Mouse (Mus musculus) lung, embryonic 16.5 days (tissue): Measurements from ENCODE around the gene Stpg2. TPM values are rescaled to one million over a fixed set of nuclear protein-coding genes. Genes with fewer than 3 reads are reported as not detected.
"Not testable (repeated sequence)": the region's sequence is repeated elsewhere in the genome, so short reads cannot be mapped to it uniquely, and the experiment has no call there.

Experiments used
- ATAC-seq: fragments of 200-750 bp; cut with Nextera tagmentation; 2 replicates; pipeline ENCODE4 v1.8.0; 2017; ENCODE audit warnings: low read depth, mild to moderate bottlenecking, moderate library complexity
- H3K27ac ChIP-seq: fragments of 300-500 bp; sonication (generic); 2 replicates; pipeline ENCODE4 v1.5.1; 2014; ENCODE audit warnings: mild to moderate bottlenecking, control low read depth, low read length
- H3K27me3 ChIP-seq: fragments of 300-500 bp; sonication (generic); 2 replicates; pipeline ENCODE4 v1.6.1; 2014; ENCODE audit warnings: low read depth, low read length, mixed read lengths; ENCODE audit not compliant: control insufficient read depth, insufficient read depth
- H3K36me3 ChIP-seq: fragments of 300-500 bp; sonication (generic); 2 replicates; pipeline ENCODE4 v1.6.1; 2014; ENCODE audit warnings: low read length; ENCODE audit not compliant: control insufficient read depth, insufficient read depth
- H3K4me1 ChIP-seq: fragments of 300-500 bp; sonication (generic); replicated peaks from 2 replicates; pipeline ENCODE4 v1.6.1; 2014; ENCODE audit warnings: low read length, mixed read lengths; ENCODE audit not compliant: control insufficient read depth, insufficient read depth
- H3K4me2 ChIP-seq: fragments of 300-500 bp; sonication (generic); 2 replicates; pipeline ENCODE4 v1.6.1; 2014; ENCODE audit warnings: low read depth, low read length, control low read depth
- H3K4me3 ChIP-seq: fragments of 300-500 bp; sonication (generic); 2 replicates; pipeline ENCODE4 v1.5.1; 2014; ENCODE audit warnings: mild to moderate bottlenecking, low read length, control low read depth
- H3K9ac ChIP-seq: fragments of 300-500 bp; sonication (generic); 2 replicates; pipeline ENCODE4 v1.6.1; 2014; ENCODE audit warnings: low read length, control low read depth
- H3K9me3 ChIP-seq: fragments of 300-500 bp; sonication (generic); 2 replicates; pipeline ENCODE4 v1.6.1; 2016; ENCODE audit warnings: low read length; ENCODE audit not compliant: control insufficient read depth
- WGBS: fragments of 180-500 bp; shearing (Covaris S2); extraction: QIAGEN DNeasy Blood & Tissue Kit; methylation state at CpG from one replicate; pipeline ENCODE4 v1.1.7; 2014; 5-methylcytosine and 5-hydroxymethylcytosine counted together
- polyA plus RNA-seq: library from polyadenylated mRNA; unstranded; fragments of >200 nt; fragmentation: Nextera tagmentation; extraction: Ambion mirVana; gene quantifications from 2 replicates; pipeline ENCODE4 v1.2.1, GENCODE M21; 2015

Stpg2 gene
- polyA plus RNA-seq, 1 experiment from 2014 or later, result not detected

GRCm38 (mm10) chr3:139665047-139665446, 459.6 kb downstream of the Stpg2 start:
- Histone ChIP-seq H3K4me3 (no peak overlapping the region), H3K27ac (no peak overlapping the region), H3K9ac (no peak overlapping the region), H3K4me1 (no peaks in the 10 kb centered on the region), H3K27me3 (no peaks in the 10 kb centered on the region), H3K4me2 (no peak overlapping the region), H3K36me3 (no peaks in the 10 kb centered on the region), H3K9me3 (no peaks in the 10 kb centered on the region)
- ATAC-seq, result no peak
- WGBS, result 96% methylated on average over 3 of the region's 3 CpGs

GRCm38 (mm10) chr3:139676192-139676591, 470.7 kb downstream of the Stpg2 start:
- Histone ChIP-seq H3K4me3 (no peak overlapping the region), H3K9me3 (no peaks in the 10 kb centered on the region), H3K9ac (no peak overlapping the region), H3K4me1 (no peaks in the 10 kb centered on the region), H3K4me2 (no peak overlapping the region), H3K27ac (no peak overlapping the region), H3K36me3 (no peaks in the 10 kb centered on the region), H3K27me3 (no peaks in the 10 kb centered on the region)
- 19% methylated on average over 3 of the region's 3 CpGs for WGBS
- ATAC-seq, result no peak

GRCm38 (mm10) chr3:139676723-139677122, 471.2 kb downstream of the Stpg2 start:
- Histone ChIP-seq H3K36me3 (no peaks in the 10 kb centered on the region), H3K27ac (no peak overlapping the region), H3K4me2 (no peak overlapping the region), H3K9me3 (no peaks in the 10 kb centered on the region), H3K4me1 (no peaks in the 10 kb centered on the region), H3K27me3 (no peaks in the 10 kb centered on the region), H3K9ac (no peak overlapping the region), H3K4me3 (no peak overlapping the region)
- ATAC-seq, result no peak
- 76% methylated on average over 1 of the region's 1 CpGs for WGBS

GRCm38 (mm10) chr3:139704238-139704637, 498.7 kb downstream of the Stpg2 start:
- H3K27ac ChIP-seq, H3K36me3 ChIP-seq, H3K4me2 ChIP-seq, ATAC-seq, H3K9me3 ChIP-seq, H3K27me3 ChIP-seq, H3K9ac ChIP-seq, H3K4me3 ChIP-seq, H3K4me1 ChIP-seq: not testable (repeated sequence)
- 86% methylated on average over 3 of the region's 3 CpGs for WGBS

- not testable (repeated sequence) for ATAC-seq
- WGBS, result 69% methylated on average over 4 of the region's 4 CpGs
Observed at GRCm38 (mm10) chr3:139707396-139707795, 501.9 kb downstream of the Stpg2 start.

GRCm38 (mm10) chr3:139709794-139710193, 504.3 kb downstream of the Stpg2 start:
- Histone ChIP-seq H3K4me1 (no peaks in the 10 kb centered on the region), H3K27me3 (no peaks in the 10 kb centered on the region), H3K36me3 (no peaks in the 10 kb centered on the region), H3K9ac (no peak overlapping the region), H3K4me2 (no peak overlapping the region), H3K9me3 (no peaks in the 10 kb centered on the region), H3K4me3 (no peak overlapping the region), H3K27ac (no peak overlapping the region)
- WGBS, result 77% methylated on average over 4 of the region's 4 CpGs
- no peak for ATAC-seq

More at GRCm38 (mm10) chr3:139707396-139707795, 501.9 kb downstream of the Stpg2 start:
- H3K4me1 ChIP-seq, H3K9ac ChIP-seq, H3K27me3 ChIP-seq, H3K36me3 ChIP-seq, H3K9me3 ChIP-seq, H3K27ac ChIP-seq, H3K4me2 ChIP-seq, H3K4me3 ChIP-seq: not testable (repeated sequence)

- Histone ChIP-seq H3K9me3 (no peaks in the 10 kb centered on the region), H3K4me2 (no peak overlapping the region), H3K4me1 (no peaks in the 10 kb centered on the region), H3K27ac (no peak overlapping the region), H3K36me3 (no peaks in the 10 kb centered on the region), H3K27me3 (no peaks in the 10 kb centered on the region), H3K9ac (no peak overlapping the region), H3K4me3 (no peak overlapping the region)
- no peak for ATAC-seq
- 86% methylated on average over 7 of the region's 7 CpGs for WGBS
Observed at GRCm38 (mm10) chr3:139728751-139729150, 523.3 kb downstream of the Stpg2 start.

- Histone ChIP-seq H3K4me1 (no peaks in the 10 kb centered on the region), H3K36me3 (no peaks in the 10 kb centered on the region), H3K4me3 (no peak overlapping the region), H3K27me3 (no peaks in the 10 kb centered on the region), H3K9ac (no peak overlapping the region), H3K4me2 (no peak overlapping the region), H3K27ac (no peak overlapping the region), H3K9me3 (no peaks in the 10 kb centered on the region)
- ATAC-seq, result no peak
- WGBS, result 71% methylated on average over 5 of the region's 5 CpGs
Observed at GRCm38 (mm10) chr3:139729248-139729647, 523.8 kb downstream of the Stpg2 start.

- Histone ChIP-seq H3K9me3 (no peaks in the 10 kb centered on the region), H3K4me2 (no peak overlapping the region), H3K27me3 (no peaks in the 10 kb centered on the region), H3K36me3 (no peaks in the 10 kb centered on the region), H3K4me3 (no peak overlapping the region), H3K9ac (no peak overlapping the region), H3K4me1 (no peaks in the 10 kb centered on the region), H3K27ac (no peak overlapping the region)
- ATAC-seq, result no peak
- WGBS, result 89% methylated on average over 2 of the region's 2 CpGs
Observed at GRCm38 (mm10) chr3:139733156-139733555, 527.7 kb downstream of the Stpg2 start.

- WGBS, result 86% methylated on average over 4 of the region's 4 CpGs
- H3K4me2 ChIP-seq, result no peak overlapping the region
- ATAC-seq, result no peak
- H3K4me3 ChIP-seq, result no peak overlapping the region
- H3K36me3 ChIP-seq, result no peaks in the 10 kb centered on the region
- H3K27ac ChIP-seq, result no peak overlapping the region
- H3K27me3 ChIP-seq, result no peaks in the 10 kb centered on the region
- no peaks in the 10 kb centered on the region for H3K4me1 ChIP-seq
- H3K9me3 ChIP-seq, result no peaks in the 10 kb centered on the region
- no peak overlapping the region for H3K9ac ChIP-seq
Observed at GRCm38 (mm10) chr3:139739388-139739787, 533.9 kb downstream of the Stpg2 start.
